Mouse (Mus musculus): Measurements from ENCODE around the gene Fsd1l.

Gene Fsd1l

GRCm38 (mm10) chr4:53749831-53750230 lies 118.6 kb downstream of the Fsd1l start:
- no peak for DNase-seq (ENCODE audit: low spot score)

- no peak for DNase-seq (ENCODE audit: low spot score)
These were observed 119.3 kb downstream of the Fsd1l start for GRCm38 (mm10) chr4:53750391-53751120.

All from urinary bladder, postnatal 14 days (tissue).